In genomic region chr1:151495635-151496285, GRCm38 (mm10) we compare ENCODE assay signal across 9 mouse cellular contexts.
"Had no signal": no experiment of that assay in that cellular context is flagged by ENCODE, and none has a peak within 500 bp of the region (broad histone marks: within the 10 kb centered on the region; RNA-seq: fewer than 3 reads in every experiment).

No protein-coding gene starts in this region.

- H3K9ac ChIP-seq: limb, embryonic 15.5 days; liver, embryonic 13.5 days; midbrain, embryonic 15.5 days; neural tube, embryonic 12.5 days had no signal

- H3K36me3 ChIP-seq: limb, embryonic 15.5 days; liver, embryonic 13.5 days; midbrain, embryonic 15.5 days; neural tube, embryonic 12.5 days had no signal

- H3K4me3 ChIP-seq: layer of hippocampus, adult 2 months; limb, embryonic 15.5 days; liver, embryonic 13.5 days; midbrain, embryonic 15.5 days; neural tube, embryonic 12.5 days had no signal

- H3K4me2 ChIP-seq: limb, embryonic 15.5 days; liver, embryonic 13.5 days; midbrain, embryonic 15.5 days; neural tube, embryonic 12.5 days had no signal

- H3K9me3 ChIP-seq: limb, embryonic 15.5 days; liver, embryonic 13.5 days; midbrain, embryonic 15.5 days; neural tube, embryonic 12.5 days had no signal

- H3K27me3 ChIP-seq: limb, embryonic 15.5 days; liver, embryonic 13.5 days; midbrain, embryonic 15.5 days; neural tube, embryonic 12.5 days had no signal

- ATAC-seq: midbrain, embryonic 15.5 days had no signal

- H3K27ac ChIP-seq: layer of hippocampus, adult 2 months; limb, embryonic 15.5 days; liver, embryonic 13.5 days; midbrain, embryonic 15.5 days; neural tube, embryonic 12.5 days; stomach, postnatal 0 days had no signal

- DNase-seq: kidney, postnatal 10 days; kidney, postnatal 4 days; liver, embryonic 13.5 days; lung, adult 18-20 months had no signal
